Mouse (Mus musculus) mouse embryonic stem cell (cell line): ENCODE measurements around the gene Myh14.

Source experiments
- in situ Hi-C, 2 experiments: fragments of 300-500 bp; cut with MboI; formaldehyde crosslinking; loops; 1 replicate in 1 of 2; 3 replicates in 1 of 2; pipeline ENCODE4 v1.14.3; 2019 to 2020; ENCODE audit warnings: low sequenced_read_pairs in 2 of 2, low pct_unique_long_range_greater_than_20kb in 1 of 2, mixed read lengths in 1 of 2; ENCODE audit not compliant: unreplicated experiment in 1 of 2

Myh14 gene

GRCm38 (mm10) chr7:44593775-44594174 lies 76.9 kb downstream of the Myh14 start:
- in situ Hi-C loops = loop anchor here in 1 of 2 experiments (10.0 kb wide), 1 partner anchor 59 kb away; the partner anchor contains the start of gene Spib

GRCm38 (mm10) chr7:44593051-44593450 lies 77.6 kb downstream of the Myh14 start:
- in situ Hi-C loops = loop anchor here in 1 of 2 experiments (10.0 kb wide), 1 partner anchor 58 kb away; the partner anchor contains the start of gene Spib

- in situ Hi-C loops = loop anchor here in 1 of 2 experiments (10.0 kb wide), 1 partner anchor 57 kb away; the partner anchor contains the start of gene Spib
Measured at GRCm38 (mm10) chr7:44591348-44592116, 79.1 kb downstream of the Myh14 start.

GRCm38 (mm10) chr7:44590402-44591347 lies 80.0 kb downstream of the Myh14 start, which contains the start of gene Kcnc3:
TSS of gene Kcnc3 (plus strand) at chr7:44590664.
- in situ Hi-C loops = loop anchor here in 1 of 2 experiments (10.0 kb wide), 1 partner anchor 56 kb away; the partner anchor contains the start of gene Spib

- in situ Hi-C loops = loop anchor here in 1 of 2 experiments (10.0 kb wide), 1 partner anchor 55 kb away; the partner anchor contains the start of gene Spib
Measured at GRCm38 (mm10) chr7:44589946-44590345, 80.7 kb downstream of the Myh14 start.

GRCm38 (mm10) chr7:44589149-44589548 lies 81.5 kb downstream of the Myh14 start:
- in situ Hi-C loops = no loop called here

GRCm38 (mm10) chr7:44588338-44588737 lies 82.3 kb downstream of the Myh14 start:
- in situ Hi-C loops = no loop called here

- in situ Hi-C loops = no loop called here
Measured at GRCm38 (mm10) chr7:44587676-44588075, 83.0 kb downstream of the Myh14 start.

- in situ Hi-C loops = no loop called here
Measured at GRCm38 (mm10) chr7:44586930-44587329, 83.7 kb downstream of the Myh14 start.

GRCm38 (mm10) chr7:44586518-44586917 lies 84.1 kb downstream of the Myh14 start:
- in situ Hi-C loops = no loop called here

GRCm38 (mm10) chr7:44585606-44586005 lies 85.0 kb downstream of the Myh14 start:
- in situ Hi-C loops = no loop called here

GRCm38 (mm10) chr7:44584921-44585320 lies 85.7 kb downstream of the Myh14 start:
- in situ Hi-C loops = loop anchor here in 1 of 2 experiments (5.0 kb wide), 1 partner anchor 67 kb away; no protein-coding TSS in a partner anchor

GRCm38 (mm10) chr7:44584265-44584804 lies 86.3 kb downstream of the Myh14 start:
- in situ Hi-C loops = loop anchor here in 1 of 2 experiments (5.0 kb wide), 1 partner anchor 68 kb away; no protein-coding TSS in a partner anchor

- in situ Hi-C loops = loop anchor here in 1 of 2 experiments (5.0 kb wide), 1 partner anchor 69 kb away; no protein-coding TSS in a partner anchor
Measured at GRCm38 (mm10) chr7:44583146-44583545, 87.5 kb downstream of the Myh14 start.

GRCm38 (mm10) chr7:44582709-44583108 lies 87.9 kb downstream of the Myh14 start:
- in situ Hi-C loops = loop anchor here in 1 of 2 experiments (5.0 kb wide), 1 partner anchor 70 kb away; no protein-coding TSS in a partner anchor

- in situ Hi-C loops = loop anchor here in 1 of 2 experiments (5.0 kb wide), 1 partner anchor 71 kb away; no protein-coding TSS in a partner anchor
Measured at GRCm38 (mm10) chr7:44581637-44582036, 89.0 kb downstream of the Myh14 start.

GRCm38 (mm10) chr7:44576333-44576844 lies 94.3 kb downstream of the Myh14 start:
- in situ Hi-C loops = no loop called here

GRCm38 (mm10) chr7:44572956-44573484 lies 97.6 kb downstream of the Myh14 start:
- in situ Hi-C loops = no loop called here
